Mouse (Mus musculus): ENCODE measurements around the gene Uba52. TPM values are rescaled to one million over a fixed set of nuclear protein-coding genes. Genes with fewer than 3 reads are reported as not detected.

Uba52 gene
- 684 and 768 TPM in 2 replicates for polyA plus RNA-seq (2015; fragmentation: Nextera tagmentation; extraction: Ambion mirVana)

DNA sequence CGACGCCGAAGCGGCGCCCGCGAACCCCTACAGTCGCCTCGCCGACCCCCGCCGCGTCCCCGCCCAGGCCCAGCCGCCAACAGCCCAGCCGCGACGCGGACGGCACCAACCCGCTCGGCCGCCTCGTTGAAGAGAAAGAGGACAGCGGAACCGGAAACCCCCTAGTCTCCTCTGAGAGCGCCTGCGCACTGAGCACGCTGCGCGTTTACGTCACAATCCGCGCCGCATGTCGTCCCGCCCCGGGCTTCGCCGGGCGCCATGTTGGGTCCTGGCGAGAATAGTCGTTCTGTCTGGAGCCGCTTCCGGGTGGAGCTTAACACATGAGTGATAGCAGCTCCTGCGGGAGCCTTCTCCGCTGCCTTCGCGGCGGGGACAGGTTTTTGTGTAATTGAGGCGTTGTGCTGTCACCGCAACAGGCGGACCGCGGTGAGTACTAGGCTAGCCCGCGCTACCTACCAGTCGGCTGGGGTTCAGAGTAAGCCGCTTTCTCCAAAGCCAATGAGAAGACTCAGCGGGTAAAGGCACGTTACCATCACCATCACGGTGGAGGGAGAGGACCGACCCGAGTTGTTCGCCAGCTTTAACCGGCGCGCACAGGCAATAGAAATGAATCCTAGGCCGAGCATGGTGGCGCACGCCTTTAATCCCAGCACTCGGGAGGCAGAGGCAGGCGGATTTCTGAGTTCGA lies at the start of gene Uba52:
TSS of gene Uba52 (minus strand) at position 574 of the 688 bp plus-strand sequence.
- Histone ChIP-seq H3K4me2 (peak within 1 kb of the TSS; percentile 91), H3K9me3 (replicated peaks) (no peaks in the 10 kb centered on the region), H3K9ac (peak within 1 kb of the TSS; percentile 97), H3K27me3 (no peaks in the 10 kb centered on the region), H3K36me3 (peaks cover 23% of the 10 kb centered on the region), H3K27ac (peak within 1 kb of the TSS; percentile 98), H3K4me1 (replicated peaks) (peaks cover 45% of the 10 kb centered on the region), H3K4me3 (peak within 1 kb of the TSS; percentile 90)
- ATAC-seq (replicated peaks; ENCODE audit: insufficient number of reproducible peaks, insufficient read depth, low FRiP score, low read depth), result peak; percentile 85
- 1% methylated on average over 74 of the region's 74 CpGs for WGBS

DNA sequence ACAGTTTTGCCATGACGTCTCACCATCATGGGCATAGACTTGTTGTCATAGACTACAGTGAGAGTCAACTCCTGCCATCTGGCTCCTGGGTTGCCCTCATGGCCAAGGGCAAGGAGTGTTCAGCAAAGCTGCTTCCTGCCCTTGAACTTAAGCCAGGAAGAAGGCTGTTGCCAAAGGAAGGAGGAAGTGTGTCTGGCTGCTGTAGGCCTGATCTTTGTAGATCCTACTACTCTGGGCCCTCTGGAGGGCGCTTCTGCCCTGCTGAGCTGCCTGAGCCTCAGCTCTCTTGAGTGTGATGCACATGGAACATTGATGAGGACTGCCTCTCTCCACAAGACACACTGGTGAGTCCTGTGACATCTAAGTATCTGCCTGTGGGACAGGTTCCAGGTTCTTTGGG lies 49.5 kb upstream of the Uba52 start:
- whole genome bisulfite sequencing, result 58% methylated on average over 2 of the region's 2 CpGs
- Histone ChIP-seq H3K27ac (peak overlapping the region; percentile 57), H3K4me3 (no peak overlapping the region), H3K9ac (no peak overlapping the region), H3K4me2 (no peak overlapping the region), H3K4me1 (replicated peaks) (peaks cover 64% of the 10 kb centered on the region), H3K9me3 (replicated peaks) (no peaks in the 10 kb centered on the region), H3K36me3 (no peaks in the 10 kb centered on the region), H3K27me3 (no peaks in the 10 kb centered on the region)
- 0 out of 2 replicates have a peak, but pooled peaks have one; percentile 12 for ATAC-seq (replicated peaks; ENCODE audit: insufficient number of reproducible peaks, insufficient read depth, low FRiP score, low read depth)

DNA sequence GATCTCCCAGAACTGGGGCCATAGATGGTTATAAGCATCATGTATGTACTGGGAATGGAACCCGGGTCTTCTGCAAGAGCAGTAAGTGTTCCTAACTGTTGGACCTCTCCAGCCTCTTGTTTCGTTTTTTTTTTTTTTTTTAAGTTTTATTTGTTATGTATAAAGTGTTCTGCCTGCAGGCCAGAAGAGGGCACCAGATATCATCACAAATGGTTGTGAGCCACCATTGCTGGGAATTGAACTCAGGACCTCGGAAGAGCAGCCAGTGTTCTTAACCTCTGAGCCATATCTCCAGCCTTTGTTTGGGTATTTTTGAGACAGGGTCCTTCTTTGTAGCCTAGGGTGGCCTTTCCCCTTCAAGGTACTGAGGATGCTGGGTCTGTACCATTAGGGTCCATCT lies 48.4 kb upstream of the Uba52 start:
- no peak overlapping the region for H3K27ac ChIP-seq
- peaks cover 63% of the 10 kb centered on the region for H3K4me1 ChIP-seq (replicated peaks)
- no peak for ATAC-seq (replicated peaks; ENCODE audit: insufficient number of reproducible peaks, insufficient read depth, low FRiP score, low read depth)

DNA sequence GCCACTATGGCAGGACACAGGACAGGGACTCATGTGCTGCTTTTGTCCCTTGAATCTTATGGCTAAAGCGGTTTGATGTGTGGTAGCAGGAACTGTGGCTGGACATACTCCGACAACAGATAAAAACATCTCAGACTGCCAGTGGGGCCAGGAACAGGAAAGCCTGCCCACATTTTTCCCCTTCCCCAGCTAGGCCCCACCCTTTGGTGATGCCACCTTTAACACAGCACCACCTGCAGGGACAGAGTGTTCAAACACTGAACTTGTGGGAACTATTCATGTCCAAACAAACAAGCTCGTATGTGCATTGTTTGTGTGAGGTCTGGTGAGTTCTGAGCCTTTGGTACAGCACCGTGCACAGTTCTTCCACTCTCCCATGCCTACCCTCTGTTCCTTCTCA lies 47.7 kb upstream of the Uba52 start:
- peak overlapping the region; percentile 44 for H3K27ac ChIP-seq
- no peaks in the 10 kb centered on the region for H3K9me3 ChIP-seq (replicated peaks)
- 41% methylated on average over 4 of the region's 4 CpGs for WGBS
- H3K4me3 ChIP-seq, result no peak overlapping the region
- H3K4me1 ChIP-seq (replicated peaks), result peaks cover 69% of the 10 kb centered on the region
- H3K9ac ChIP-seq, result no peak overlapping the region
- ATAC-seq (replicated peaks; ENCODE audit: insufficient number of reproducible peaks, insufficient read depth, low FRiP score, low read depth), result no peak
- H3K36me3 ChIP-seq, result no peaks in the 10 kb centered on the region
- H3K27me3 ChIP-seq, result no peaks in the 10 kb centered on the region
- H3K4me2 ChIP-seq, result no peak overlapping the region

More for the DNA sequence above, 48.4 kb upstream of the Uba52 start:
- H3K4me2 ChIP-seq, result no peak overlapping the region
- H3K4me3 ChIP-seq, result no peak overlapping the region
- no peaks in the 10 kb centered on the region for H3K9me3 ChIP-seq (replicated peaks)
- 79% methylated on average over 3 of the region's 3 CpGs for WGBS
- H3K36me3 ChIP-seq, result no peaks in the 10 kb centered on the region
- H3K27me3 ChIP-seq, result no peaks in the 10 kb centered on the region
- H3K9ac ChIP-seq, result no peak overlapping the region

DNA sequence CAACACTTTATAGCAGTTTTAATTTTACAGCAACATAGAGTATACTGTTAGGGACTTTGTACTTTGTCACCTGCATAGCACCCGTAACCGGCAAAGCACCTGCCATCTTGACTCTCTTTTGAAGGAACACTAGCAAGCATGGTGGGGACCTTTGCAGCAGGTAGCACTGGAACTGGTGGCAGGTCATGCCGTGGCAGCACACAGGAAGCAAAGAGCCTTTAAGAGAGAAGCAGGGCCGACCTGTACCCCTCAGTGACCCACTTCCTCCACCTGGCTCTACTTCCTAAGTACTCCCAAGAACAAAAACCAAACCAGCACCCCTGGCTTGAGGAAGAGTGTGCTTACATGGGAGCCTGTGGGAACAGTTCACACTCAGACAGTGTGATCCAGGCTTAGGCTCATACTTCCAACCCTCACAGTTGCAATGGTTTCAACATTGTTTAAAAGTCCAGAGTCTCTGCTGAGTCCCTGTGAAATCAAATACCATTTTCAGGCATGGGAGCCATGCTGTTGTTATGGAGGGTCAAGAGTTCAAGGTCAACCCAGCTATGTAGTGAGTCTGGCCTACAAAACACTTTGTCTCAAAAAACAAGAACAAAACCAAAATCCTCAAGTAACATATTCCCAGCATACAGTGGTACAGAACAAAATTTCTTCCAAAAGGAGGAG lies 44.6 kb upstream of the Uba52 start:
- Histone ChIP-seq H3K36me3 (no peaks in the 10 kb centered on the region), H3K4me3 (no peak overlapping the region), H3K4me1 (replicated peaks) (peaks cover 66% of the 10 kb centered on the region), H3K9ac (no peak overlapping the region), H3K27ac (no peak overlapping the region), H3K4me2 (no peak overlapping the region), H3K27me3 (no peaks in the 10 kb centered on the region), H3K9me3 (replicated peaks) (no peaks in the 10 kb centered on the region)
- no peak for ATAC-seq (replicated peaks; ENCODE audit: insufficient number of reproducible peaks, insufficient read depth, low FRiP score, low read depth)
- 86% methylated on average over 4 of the region's 4 CpGs for WGBS

DNA sequence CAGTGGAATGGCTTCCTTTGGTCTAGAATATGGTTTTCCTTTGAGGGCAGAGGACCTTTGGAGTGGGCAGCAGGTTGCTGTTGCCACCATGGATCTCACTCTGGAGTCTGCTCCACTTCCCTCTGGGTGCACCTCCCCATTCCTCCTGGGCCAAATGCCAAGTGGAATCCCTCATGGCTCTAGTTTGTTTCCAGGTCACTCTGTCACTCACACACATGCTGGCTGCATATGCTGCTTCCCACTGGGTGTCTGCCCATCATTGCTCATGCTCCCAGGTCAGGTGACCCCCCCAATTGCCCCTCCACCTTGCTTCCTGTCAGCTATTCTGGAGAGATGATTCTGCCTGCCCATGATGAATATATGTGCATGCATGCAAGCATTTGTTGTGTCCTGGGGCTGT lies 43.1 kb upstream of the Uba52 start:
- Histone ChIP-seq H3K4me2 (no peak overlapping the region), H3K4me3 (no peak overlapping the region), H3K4me1 (replicated peaks) (peaks cover 59% of the 10 kb centered on the region), H3K36me3 (no peaks in the 10 kb centered on the region), H3K9me3 (replicated peaks) (no peaks in the 10 kb centered on the region), H3K27ac (peak overlapping the region; percentile 73), H3K27me3 (no peaks in the 10 kb centered on the region), H3K9ac (no peak overlapping the region)
- ATAC-seq (replicated peaks; ENCODE audit: insufficient number of reproducible peaks, insufficient read depth, low FRiP score, low read depth), result peak; percentile 25; the same call in 1 of the 2 replicates

DNA sequence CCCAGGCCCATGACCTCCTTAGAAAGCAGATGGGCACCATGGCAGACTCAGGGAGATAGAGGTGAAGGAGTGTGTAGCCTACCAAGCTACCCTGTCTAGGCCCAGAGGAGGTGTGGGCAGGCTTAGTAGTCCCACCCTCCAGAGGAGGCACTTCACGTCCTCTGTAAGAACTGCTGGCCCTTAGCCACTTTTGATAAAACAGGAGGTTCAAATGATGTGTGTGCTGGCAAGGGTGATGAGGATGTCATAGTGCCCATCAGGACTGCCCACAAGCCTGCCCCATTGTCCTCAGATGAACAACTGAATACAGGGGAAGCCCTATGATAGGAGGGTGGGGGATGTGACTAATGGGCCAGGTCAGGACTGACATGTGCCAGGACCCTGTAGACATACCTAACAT lies 42.2 kb upstream of the Uba52 start:
- peak; percentile 39; the same call in 1 of the 2 replicates for ATAC-seq (replicated peaks; ENCODE audit: insufficient number of reproducible peaks, insufficient read depth, low FRiP score, low read depth)
- Histone ChIP-seq H3K4me3 (no peak overlapping the region), H3K4me1 (replicated peaks) (peaks cover 53% of the 10 kb centered on the region), H3K27ac (peak overlapping the region; percentile 73), H3K9ac (no peak overlapping the region), H3K27me3 (no peaks in the 10 kb centered on the region), H3K9me3 (replicated peaks) (no peaks in the 10 kb centered on the region), H3K36me3 (no peaks in the 10 kb centered on the region), H3K4me2 (no peak overlapping the region)
- 19% methylated on average over 1 of the region's 1 CpGs for whole genome bisulfite sequencing

DNA sequence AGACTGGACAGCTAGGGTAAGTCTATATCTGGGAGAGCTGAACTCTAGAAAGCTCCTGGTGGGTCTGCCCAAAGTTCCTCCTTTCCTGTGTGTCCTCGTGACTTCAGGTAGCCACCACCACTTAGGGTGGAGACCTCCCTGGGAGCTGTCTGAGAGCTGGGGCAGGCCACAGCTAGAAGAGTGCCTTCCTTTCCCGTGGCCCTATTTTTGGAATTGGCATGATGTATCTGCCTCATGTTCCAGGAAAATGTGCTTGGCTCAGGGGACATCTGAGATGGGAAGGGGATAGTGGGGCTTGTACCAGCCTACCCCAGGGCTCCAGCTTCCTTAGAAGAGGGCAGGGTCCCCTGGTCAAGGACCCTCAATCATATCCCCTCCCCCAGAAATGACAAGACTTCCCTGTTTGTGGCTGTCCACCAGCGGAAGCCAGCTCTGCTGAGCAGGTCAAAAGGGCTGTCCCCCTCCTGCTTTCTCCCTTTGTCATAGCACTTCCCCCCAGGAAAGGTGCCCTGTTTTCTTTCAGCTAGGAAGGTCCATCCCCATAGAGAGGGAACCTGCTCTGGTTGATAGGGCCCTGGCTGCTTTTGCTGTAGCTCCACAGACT lies 41.1 kb upstream of the Uba52 start:
- H3K27me3 ChIP-seq, result no peaks in the 10 kb centered on the region
- no peak overlapping the region for H3K4me3 ChIP-seq
- H3K9ac ChIP-seq, result no peak overlapping the region
- H3K4me2 ChIP-seq, result peak overlapping the region; percentile 35
- no peaks in the 10 kb centered on the region for H3K9me3 ChIP-seq (replicated peaks)
- no peaks in the 10 kb centered on the region for H3K36me3 ChIP-seq
- H3K27ac ChIP-seq, result peak overlapping the region; percentile 73
- ATAC-seq (replicated peaks; ENCODE audit: insufficient number of reproducible peaks, insufficient read depth, low FRiP score, low read depth), result no peak
- 33% methylated on average over 3 of the region's 3 CpGs for WGBS
- peaks cover 53% of the 10 kb centered on the region for H3K4me1 ChIP-seq (replicated peaks)

DNA sequence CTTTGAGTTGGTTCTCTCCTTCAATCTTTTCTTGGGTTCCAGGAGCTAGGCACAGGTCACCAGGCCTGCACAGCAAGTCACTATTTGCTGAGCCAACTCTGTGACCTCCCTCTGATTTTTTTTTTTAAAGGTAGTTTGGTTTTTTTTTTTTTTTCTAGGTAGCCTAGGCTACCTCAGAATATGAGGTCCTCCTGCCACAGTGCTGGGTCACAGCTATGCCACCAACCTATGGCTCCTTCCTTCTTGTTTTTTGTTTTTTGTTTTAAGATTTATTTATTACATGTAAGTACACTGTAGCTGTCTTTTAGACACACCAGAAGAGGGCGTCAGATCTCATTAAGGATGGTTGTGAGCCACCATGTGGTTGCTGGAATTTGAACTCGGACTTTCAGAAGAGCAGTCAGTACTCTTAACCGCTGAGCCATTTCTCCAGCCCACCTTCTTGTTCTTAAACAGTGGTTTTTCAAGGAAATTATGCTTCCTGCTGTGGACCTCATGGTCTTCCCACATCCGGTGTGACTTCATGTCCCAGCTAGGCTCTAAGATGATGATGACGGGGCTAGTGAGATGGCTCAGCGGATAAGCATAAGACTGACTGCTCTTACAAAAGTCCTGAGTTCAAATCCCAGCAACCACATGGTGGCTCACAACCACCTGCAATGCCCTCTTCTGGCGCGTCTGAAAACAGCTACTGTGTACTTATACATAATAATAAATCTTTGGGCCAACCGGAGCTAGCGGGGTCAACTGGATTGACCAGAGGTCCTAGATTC lies 39.0 kb upstream of the Uba52 start:
- WGBS, result 86% methylated on average over 10 of the region's 10 CpGs
- no peak overlapping the region for H3K27ac ChIP-seq
- H3K4me1 ChIP-seq (replicated peaks), result peaks cover 49% of the 10 kb centered on the region

DNA sequence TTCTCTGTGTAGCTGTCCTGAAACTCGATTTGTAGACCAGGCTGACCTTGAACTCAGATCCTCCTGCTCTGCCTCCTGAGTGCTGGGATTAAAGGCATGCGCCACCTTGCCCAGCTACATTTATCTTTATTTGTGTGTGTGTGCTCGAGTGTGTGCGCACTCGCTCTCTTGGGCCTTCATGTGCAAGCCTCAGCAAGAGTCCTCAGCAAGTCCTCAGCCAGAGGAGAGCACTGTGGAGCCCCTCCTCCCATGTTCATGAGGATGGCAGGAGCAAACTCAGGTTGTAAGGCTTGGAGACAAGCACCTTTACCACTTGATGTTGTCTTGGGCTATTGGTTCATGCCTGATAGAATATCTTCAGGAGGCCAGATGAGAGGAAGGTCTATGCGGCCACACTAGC lies 37.2 kb upstream of the Uba52 start:
- Histone ChIP-seq H3K9ac (no peak overlapping the region), H3K4me2 (no peak overlapping the region), H3K4me3 (no peak overlapping the region), H3K4me1 (replicated peaks) (peaks cover 39% of the 10 kb centered on the region), H3K9me3 (replicated peaks) (no peaks in the 10 kb centered on the region), H3K27me3 (no peaks in the 10 kb centered on the region), H3K27ac (0 out of 2 replicates have a peak overlapping the region, but pooled peaks have one; percentile 0), H3K36me3 (no peaks in the 10 kb centered on the region)
- no peak for ATAC-seq (replicated peaks; ENCODE audit: insufficient number of reproducible peaks, insufficient read depth, low FRiP score, low read depth)
- whole genome bisulfite sequencing, result 86% methylated on average over 6 of the region's 6 CpGs

More for the DNA sequence above, 39.0 kb upstream of the Uba52 start:
- Histone ChIP-seq H3K4me3 (no peak overlapping the region), H3K27me3 (no peaks in the 10 kb centered on the region), H3K36me3 (no peaks in the 10 kb centered on the region), H3K9ac (no peak overlapping the region), H3K4me2 (no peak overlapping the region), H3K9me3 (replicated peaks) (no peaks in the 10 kb centered on the region)
- ATAC-seq (replicated peaks; ENCODE audit: insufficient number of reproducible peaks, insufficient read depth, low FRiP score, low read depth), result no peak

DNA sequence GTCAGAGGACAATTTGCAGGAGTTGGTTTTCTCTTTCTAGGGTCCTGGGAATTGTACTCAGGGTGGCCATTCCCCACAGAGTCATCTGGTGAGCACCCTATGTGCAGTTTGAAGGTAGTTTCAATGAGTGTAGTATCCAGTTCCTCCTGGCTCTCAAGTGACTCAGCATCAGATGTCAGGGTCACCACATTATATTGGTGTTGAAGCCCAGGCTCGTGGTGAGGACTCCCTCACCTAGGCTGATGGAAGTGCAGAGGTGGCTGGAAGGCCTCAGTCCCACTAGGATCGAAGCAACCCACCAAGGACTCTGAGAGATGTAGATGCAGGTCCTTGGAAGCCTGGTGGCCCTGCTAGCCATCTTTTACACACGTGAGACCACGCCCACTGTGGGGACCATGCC lies 35.8 kb upstream of the Uba52 start:
- WGBS, result 72% methylated on average over 4 of the region's 4 CpGs
- no peak for ATAC-seq (replicated peaks; ENCODE audit: insufficient number of reproducible peaks, insufficient read depth, low FRiP score, low read depth)
- Histone ChIP-seq H3K27me3 (no peaks in the 10 kb centered on the region), H3K4me1 (replicated peaks) (peaks cover 36% of the 10 kb centered on the region), H3K4me2 (no peak overlapping the region), H3K36me3 (no peaks in the 10 kb centered on the region), H3K4me3 (no peak overlapping the region), H3K9me3 (replicated peaks) (no peaks in the 10 kb centered on the region), H3K27ac (no peak overlapping the region), H3K9ac (no peak overlapping the region)

Data from heart, embryonic 15.5 days (tissue).